Mouse (Mus musculus) forebrain, postnatal 0 days (tissue): Measurements from ENCODE around the gene Nfasc. TPM values are rescaled to one million over a fixed set of nuclear protein-coding genes. Genes with fewer than 3 reads are reported as not detected.
A peak's percentile ranks its signal among the peaks of the same experiment; 100 is the strongest.

Source experiments
- ATAC-seq: fragments of 200-750 bp; cut with Nextera tagmentation; 2 replicates; pipeline ENCODE4 v1.8.0; 2017; ENCODE audit warnings: mild to moderate bottlenecking, moderate library complexity
- DNase-seq: peaks from one replicate; pipeline ENCODE4 v3.0.0-alpha.2; 2015
- H3K27ac ChIP-seq: fragments of 300-500 bp; sonication (generic); 2 replicates; pipeline ENCODE4 v1.5.1; 2014; ENCODE audit warnings: low read depth, mild to moderate bottlenecking, antibody characterized with exemption, low read length, moderate library complexity, mixed read lengths
- H3K27me3 ChIP-seq: fragments of 300-500 bp; sonication (generic); 2 replicates; pipeline ENCODE4 v1.6.1; 2014; ENCODE audit warnings: mild to moderate bottlenecking, low read length, mixed read lengths; ENCODE audit not compliant: insufficient read depth
- H3K36me3 ChIP-seq: fragments of 300-500 bp; sonication (generic); 2 replicates; pipeline ENCODE4 v1.6.1; 2014; ENCODE audit warnings: mild to moderate bottlenecking, moderate library complexity; ENCODE audit not compliant: insufficient read depth
- H3K4me1 ChIP-seq: fragments of 300-500 bp; sonication (generic); 2 replicates; pipeline ENCODE4 v1.6.1; 2014; ENCODE audit warnings: antibody characterized with exemption; ENCODE audit not compliant: insufficient read depth
- H3K4me2 ChIP-seq: fragments of 300-500 bp; sonication (generic); 2 replicates; pipeline ENCODE4 v1.6.1; 2014; ENCODE audit warnings: low read depth, mild to moderate bottlenecking, moderate library complexity
- H3K4me3 ChIP-seq: fragments of 300-500 bp; sonication (generic); 2 replicates; pipeline ENCODE4 v1.5.1; 2014; ENCODE audit warnings: low read depth, low read length, mixed read lengths
- H3K9ac ChIP-seq: fragments of 300-500 bp; sonication (generic); 2 replicates; pipeline ENCODE4 v1.6.1; 2014; ENCODE audit warnings: mild to moderate bottlenecking
- H3K9me3 ChIP-seq: fragments of 300-500 bp; sonication (generic); 2 replicates; pipeline ENCODE4 v1.6.1; 2016; ENCODE audit warnings: low read length
- CTCF ChIP-seq: sonication (generic); IDR thresholded peaks from 2 replicates; pipeline ENCODE4 v1.5.1; 2016; ENCODE audit warnings: antibody characterized with exemption, control low read depth, low read depth
- WGBS: fragments of 180-500 bp; shearing (Covaris S2); extraction: QIAGEN DNeasy Blood & Tissue Kit; methylation state at CpG from one replicate; pipeline ENCODE4 v1.1.7; 2014; 5-methylcytosine and 5-hydroxymethylcytosine counted together
- polyA plus RNA-seq: library from polyadenylated mRNA; unstranded; fragments of >200 nt; fragmentation: Nextera tagmentation; extraction: Ambion mirVana; gene quantifications from 2 replicates; pipeline ENCODE4 v1.2.1, GENCODE M21; 2015
- total RNA-seq: library from RNA; depleted of rRNA; stranded (reverse); fragments of >200 nt; gene quantifications from 2 replicates; pipeline ENCODE4 v1.2.3, GENCODE M21; 2014

Gene Nfasc
- total and polyA plus RNA-seq, 2 experiments from 2014 or later, result 32.7 to 55.2 TPM

- Histone ChIP-seq H3K36me3 (no peaks in the 10 kb centered on the region), H3K27ac (no peak overlapping the region), H3K27me3 (no peaks in the 10 kb centered on the region), H3K4me3 (no peak overlapping the region), H3K4me1 (no peaks in the 10 kb centered on the region), H3K4me2 (no peak overlapping the region), H3K9me3 (no peaks in the 10 kb centered on the region), H3K9ac (no peak overlapping the region)
- no peak for ATAC-seq
- TF ChIP-seq CTCF, result no peak
- DNase-seq, result no peak
- 68% methylated on average over 4 of the region's 4 CpGs for whole genome bisulfite sequencing
These were observed 13.6 kb upstream of the Nfasc start for GRCm38 (mm10) chr1:132755211-132755610.

- WGBS, result 69% methylated on average over 9 of the region's 9 CpGs
- no peak for TF ChIP-seq CTCF
- no peak for ATAC-seq
These were observed 7.8 kb upstream of the Nfasc start for GRCm38 (mm10) chr1:132749217-132749884.

GRCm38 (mm10) chr1:132746302-132746701, 4.7 kb upstream of the Nfasc start:
- no peaks in the 10 kb centered on the region for H3K9me3 ChIP-seq
- no peak overlapping the region for H3K9ac ChIP-seq
- H3K4me2 ChIP-seq, result no peak overlapping the region
- no peak for TF ChIP-seq CTCF
- DNase-seq (no peak), ATAC-seq (no peak)
- H3K4me3 ChIP-seq, result no peak overlapping the region
- WGBS, result 84% methylated on average over 9 of the region's 9 CpGs
- no peaks in the 10 kb centered on the region for H3K27me3 ChIP-seq
- H3K4me1 ChIP-seq, result 0 out of 2 replicates have a peak, but pooled peaks cover 5% of the 10 kb centered on the region
- no peak overlapping the region for H3K27ac ChIP-seq
- H3K36me3 ChIP-seq, result no peaks in the 10 kb centered on the region

More at GRCm38 (mm10) chr1:132749217-132749884, 7.8 kb upstream of the Nfasc start:
- Histone ChIP-seq H3K27ac (no peak overlapping the region), H3K4me2 (no peak overlapping the region), H3K27me3 (no peaks in the 10 kb centered on the region), H3K4me3 (no peak overlapping the region), H3K9me3 (no peaks in the 10 kb centered on the region), H3K36me3 (no peaks in the 10 kb centered on the region), H3K4me1 (no peaks in the 10 kb centered on the region), H3K9ac (no peak overlapping the region)
- DNase-seq, result no peak

GRCm38 (mm10) chr1:132745636-132746035, 4.0 kb upstream of the Nfasc start:
- Histone ChIP-seq H3K9me3 (no peaks in the 10 kb centered on the region), H3K27ac (no peak overlapping the region), H3K27me3 (no peaks in the 10 kb centered on the region), H3K4me1 (0 out of 2 replicates have a peak, but pooled peaks cover 5% of the 10 kb centered on the region), H3K9ac (no peak overlapping the region), H3K36me3 (no peaks in the 10 kb centered on the region), H3K4me3 (no peak overlapping the region), H3K4me2 (no peak overlapping the region)
- ATAC-seq (no peak), DNase-seq (no peak)
- no peak for TF ChIP-seq CTCF
- 66% methylated on average over 6 of the region's 6 CpGs for WGBS

GRCm38 (mm10) chr1:132739077-132739521, 2.5 kb downstream of the Nfasc start:
- Histone ChIP-seq H3K4me3 (peak overlapping the region; percentile 72), H3K4me1 (peaks cover 34% of the 10 kb centered on the region), H3K36me3 (no peaks in the 10 kb centered on the region), H3K4me2 (peak overlapping the region; percentile 83), H3K9ac (peak overlapping the region; percentile 73), H3K27me3 (no peaks in the 10 kb centered on the region), H3K27ac (peak overlapping the region; percentile 84), H3K9me3 (no peaks in the 10 kb centered on the region)
- TF ChIP-seq CTCF, result no peak
- peak; percentile 89 for ATAC-seq
- WGBS, result 2% methylated on average over 11 of the region's 11 CpGs
- DNase-seq, result peak; percentile 88

GRCm38 (mm10) chr1:132736171-132736570, 5.4 kb downstream of the Nfasc start:
- no peaks in the 10 kb centered on the region for H3K27me3 ChIP-seq
- H3K9me3 ChIP-seq, result no peaks in the 10 kb centered on the region
- H3K9ac ChIP-seq, result no peak overlapping the region
- no peaks in the 10 kb centered on the region for H3K36me3 ChIP-seq
- WGBS, result 5% methylated on average over 4 of the region's 4 CpGs
- no peak for TF ChIP-seq CTCF
- DNase-seq, result no peak
- no peak overlapping the region for H3K4me2 ChIP-seq
- no peak for ATAC-seq
- H3K27ac ChIP-seq, result no peak overlapping the region
- peaks cover 38% of the 10 kb centered on the region for H3K4me1 ChIP-seq
- H3K4me3 ChIP-seq, result no peak overlapping the region

- ATAC-seq (no peak), DNase-seq (no peak)
- Histone ChIP-seq H3K9ac (no peak overlapping the region), H3K9me3 (no peaks in the 10 kb centered on the region), H3K27me3 (no peaks in the 10 kb centered on the region), H3K4me1 (peaks cover 33% of the 10 kb centered on the region), H3K36me3 (no peaks in the 10 kb centered on the region), H3K27ac (no peak overlapping the region), H3K4me3 (no peak overlapping the region), H3K4me2 (no peak overlapping the region)
- no peak for TF ChIP-seq CTCF
- 57% methylated on average over 9 of the region's 9 CpGs for WGBS
These were observed 7.6 kb downstream of the Nfasc start for GRCm38 (mm10) chr1:132733873-132734447.
